Mouse (Mus musculus): ENCODE measurements at regions not wholly inside any gene's neighbourhood (a gene's known extent, or its start where the extent isn't known, plus 50 kb on each side); places are given as distances from the start of the nearest gene placed in this dataset.

DNA sequence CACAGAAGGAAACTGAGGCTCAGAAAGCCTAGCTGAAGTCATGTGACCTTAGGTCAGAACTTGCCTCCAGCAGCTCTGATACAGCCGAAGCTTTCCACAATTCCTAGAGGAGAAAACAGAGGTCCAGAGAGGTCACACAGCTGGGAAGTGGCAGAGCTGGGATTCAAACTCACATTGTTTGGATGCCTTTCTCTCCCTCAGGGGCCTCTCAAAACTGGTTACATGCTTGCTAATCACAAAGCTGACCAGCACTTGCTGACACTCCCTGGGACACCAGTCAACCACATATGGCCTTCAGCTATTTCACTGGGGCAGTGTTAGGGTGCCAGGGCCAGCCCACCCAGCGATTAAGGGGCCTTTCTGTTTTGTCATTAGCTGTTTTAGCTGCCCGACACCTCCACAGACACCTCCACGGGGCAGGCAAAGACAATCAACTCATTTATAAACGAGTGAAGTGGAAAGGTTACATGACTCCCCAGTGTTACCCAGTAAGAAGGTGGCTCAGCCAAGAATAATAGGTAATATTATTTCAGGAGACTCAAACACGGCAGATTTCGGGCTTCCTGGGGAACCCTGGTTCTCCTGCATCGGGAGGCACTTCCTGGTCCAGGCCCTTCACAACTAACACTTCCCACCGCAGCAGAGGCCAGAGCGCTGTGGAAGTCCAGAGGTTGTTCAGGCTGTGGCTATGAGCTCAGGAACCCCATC lies 71.4 kb downstream of the 2410131K14Rik start:
- no peak for ATAC-seq (replicated peaks; ENCODE audit: low FRiP score, low TSS enrichment, poor library complexity, severe bottlenecking)

GRCm38 (mm10) chr5:118318073-118318472 lies 73.0 kb downstream of the 2410131K14Rik start:
- no peak for ATAC-seq (replicated peaks; ENCODE audit: low FRiP score, low TSS enrichment, poor library complexity, severe bottlenecking)

- no peak for ATAC-seq (replicated peaks; ENCODE audit: low FRiP score, low TSS enrichment, poor library complexity, severe bottlenecking)
These were observed 73.9 kb downstream of the 2410131K14Rik start for GRCm38 (mm10) chr5:118318883-118319282.

DNA sequence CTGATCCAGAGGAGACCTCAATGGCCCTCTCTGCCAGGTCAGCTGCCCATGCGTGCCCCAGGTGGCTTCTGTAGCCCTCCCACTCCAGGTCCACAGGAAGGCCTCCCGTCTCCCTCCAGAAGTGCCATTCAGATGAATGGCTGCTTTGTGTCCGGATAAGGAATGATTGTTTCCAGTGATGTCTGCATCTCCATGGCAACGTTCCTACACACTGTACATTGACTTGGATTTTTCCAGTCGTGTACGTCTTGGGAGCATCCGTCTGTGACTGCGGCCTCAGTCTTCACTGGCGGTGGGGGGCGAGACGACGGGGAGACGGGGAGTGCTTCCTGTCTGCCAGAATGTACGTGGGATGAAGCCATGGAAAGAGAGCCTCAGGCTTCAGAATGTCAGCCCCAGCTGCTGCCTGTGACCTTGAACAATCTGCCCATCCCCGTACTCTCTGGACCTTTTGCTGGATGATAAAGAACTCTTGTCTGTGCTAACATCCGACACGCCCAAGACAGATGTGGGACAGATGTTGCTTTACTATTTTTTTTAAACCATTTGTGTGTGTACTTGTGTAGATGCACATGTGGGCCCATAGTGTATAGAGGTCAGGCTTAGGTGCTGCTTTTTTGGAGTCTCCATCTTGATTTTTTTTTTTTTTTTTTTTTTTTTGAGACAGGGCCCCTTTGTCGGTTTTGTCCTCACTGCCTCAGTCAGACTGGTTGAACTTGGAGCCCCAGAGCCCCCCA lies 76.9 kb downstream of the 2410131K14Rik start:
- ATAC-seq (replicated peaks; ENCODE audit: low FRiP score, low TSS enrichment, poor library complexity, severe bottlenecking) = no peak

- ATAC-seq (replicated peaks; ENCODE audit: low FRiP score, low TSS enrichment, poor library complexity, severe bottlenecking) = no peak
These were observed 78.1 kb downstream of the 2410131K14Rik start for GRCm38 (mm10) chr5:118323151-118323550.

DNA sequence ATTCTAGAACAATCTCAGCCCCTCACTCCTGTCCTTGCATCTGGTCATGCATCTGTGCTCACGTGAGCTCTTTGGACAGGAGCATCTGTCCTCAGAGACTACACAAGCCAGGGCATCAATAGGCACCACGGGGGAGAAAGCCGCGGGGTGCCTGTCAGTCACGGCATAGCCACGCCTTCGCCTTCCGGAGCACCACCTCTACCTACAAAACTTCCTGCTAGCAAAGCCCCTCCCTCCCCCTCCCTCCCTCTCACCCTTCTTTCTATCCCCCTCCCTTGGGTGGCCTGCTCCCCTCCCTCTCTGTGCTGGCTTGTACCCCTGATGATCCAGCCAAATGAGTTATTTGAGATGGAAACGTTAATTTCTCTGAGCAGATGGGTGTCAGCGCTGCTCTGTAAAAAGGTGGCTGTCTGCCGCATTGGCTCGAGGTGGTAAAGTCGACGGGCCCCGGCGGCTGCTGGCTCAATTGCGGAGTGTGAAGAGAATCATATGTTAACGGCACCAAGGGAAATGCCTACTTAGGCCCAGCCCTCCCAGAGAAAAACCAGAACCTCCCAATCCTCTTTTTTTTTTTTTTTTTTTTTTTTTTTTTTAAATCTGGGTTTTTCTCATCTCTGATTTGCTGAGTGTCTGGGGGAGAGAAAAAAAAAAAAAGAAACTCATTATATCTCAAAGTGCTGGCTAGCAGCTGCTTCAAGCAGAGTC lies 82.0 kb downstream of the 2410131K14Rik start:
- no peak for ATAC-seq (replicated peaks; ENCODE audit: low FRiP score, low TSS enrichment, poor library complexity, severe bottlenecking)

- no peak for ATAC-seq (replicated peaks; ENCODE audit: low FRiP score, low TSS enrichment, poor library complexity, severe bottlenecking)
These were observed 83.1 kb downstream of the 2410131K14Rik start for GRCm38 (mm10) chr5:118327961-118328712.

GRCm38 (mm10) chr5:118329143-118329542 lies 84.1 kb downstream of the 2410131K14Rik start:
- no peak for ATAC-seq (replicated peaks; ENCODE audit: low FRiP score, low TSS enrichment, poor library complexity, severe bottlenecking)

DNA sequence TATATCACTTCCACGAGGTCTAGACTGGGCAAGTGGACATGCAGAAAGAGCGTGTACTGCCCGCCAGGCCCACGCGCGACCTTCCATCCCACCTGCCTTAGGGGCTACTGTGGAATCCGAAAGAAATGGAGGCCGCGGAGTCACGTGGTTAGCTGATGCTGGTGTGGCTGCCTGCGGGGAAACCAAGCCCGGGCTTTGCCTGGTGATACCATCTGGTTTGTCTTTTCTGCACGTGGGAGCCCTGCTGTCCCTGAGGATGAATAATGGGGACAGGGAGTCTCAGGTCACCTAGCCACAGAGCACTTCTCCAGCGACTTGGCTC lies 86.2 kb downstream of the 2410131K14Rik start:
- no peak for ATAC-seq (replicated peaks; ENCODE audit: low FRiP score, low TSS enrichment, poor library complexity, severe bottlenecking)

DNA sequence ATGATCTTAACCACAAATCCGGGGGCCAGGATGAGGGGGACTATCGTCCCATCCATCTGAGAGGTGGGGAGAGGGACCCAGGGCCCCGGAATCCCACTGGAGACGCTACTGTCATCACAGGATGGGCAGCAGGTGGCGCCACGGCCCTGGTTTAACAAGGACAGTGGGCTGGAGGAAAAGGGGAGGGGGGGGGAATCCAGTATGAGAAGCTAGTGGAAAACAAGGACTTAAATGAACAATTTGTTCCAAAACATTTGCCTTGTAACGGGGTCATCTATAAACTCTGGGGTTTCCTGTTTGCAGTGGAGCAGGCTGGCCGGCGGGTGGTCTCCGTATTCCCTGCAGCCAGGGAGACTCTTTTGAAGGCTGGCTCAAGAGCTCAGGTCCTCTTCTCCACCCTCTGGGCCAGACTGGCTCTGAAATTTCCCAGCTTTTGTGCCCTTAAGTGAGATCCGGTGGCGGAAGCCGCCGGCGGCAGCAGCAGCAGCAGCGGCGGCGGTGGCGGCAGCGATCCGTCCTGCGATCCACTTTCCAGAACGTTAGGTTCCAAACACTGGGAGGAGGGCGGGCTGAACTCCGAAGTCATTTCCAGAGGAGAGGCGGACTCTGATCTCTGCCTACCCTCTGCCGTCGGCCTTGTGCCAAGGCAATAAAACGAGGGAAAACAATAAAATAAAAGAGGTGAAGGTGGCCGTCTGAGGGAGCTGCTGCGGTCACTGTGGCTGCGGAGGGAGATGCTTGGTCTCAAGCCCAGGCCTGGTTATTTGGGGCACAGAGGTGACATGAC lies 86.8 kb downstream of the 2410131K14Rik start:
- peak; percentile 47; the same call in 1 of the 2 replicates for ATAC-seq (replicated peaks; ENCODE audit: low FRiP score, low TSS enrichment, poor library complexity, severe bottlenecking)

DNA sequence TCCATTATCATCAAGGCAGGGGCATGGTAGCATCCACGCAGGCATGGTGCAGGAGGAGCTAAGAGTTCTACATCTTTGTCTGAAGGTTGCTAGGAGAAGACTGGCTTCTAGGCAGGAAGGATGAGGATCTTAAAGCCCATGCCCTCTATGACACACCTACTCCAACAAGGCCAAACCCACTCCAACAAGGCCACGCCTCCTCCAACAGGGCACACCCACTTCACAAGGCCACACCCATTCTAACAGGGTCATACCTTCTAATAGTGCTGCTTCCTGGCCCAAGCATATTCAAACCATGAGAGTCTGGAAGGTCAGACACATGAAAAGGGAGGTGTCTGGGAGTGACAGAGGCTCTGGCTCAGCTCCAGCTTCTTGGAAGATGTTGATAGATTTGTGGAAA lies 89.0 kb downstream of the 2410131K14Rik start:
- no peak for ATAC-seq (replicated peaks; ENCODE audit: low FRiP score, low TSS enrichment, poor library complexity, severe bottlenecking)

DNA sequence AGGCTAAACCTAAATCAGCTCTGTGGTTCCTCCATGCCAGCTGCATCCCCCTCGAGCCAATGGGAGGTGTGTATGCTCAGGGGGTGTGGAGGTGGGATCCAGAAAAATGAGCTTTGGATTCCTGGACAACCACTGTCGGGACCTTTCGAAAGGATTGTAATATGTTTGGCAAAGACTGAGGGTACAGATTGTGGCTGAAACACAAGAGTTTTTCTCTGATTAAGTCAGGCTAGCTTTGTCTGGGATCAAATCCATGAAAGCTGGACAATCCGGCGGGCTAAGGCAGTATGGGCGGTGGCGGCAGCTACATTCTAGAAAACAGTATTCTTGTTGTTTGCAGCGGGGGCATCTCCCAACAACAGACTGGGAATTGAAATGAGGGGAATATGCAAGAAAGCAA lies 93.2 kb downstream of the 2410131K14Rik start:
- no peak for ATAC-seq (replicated peaks; ENCODE audit: low FRiP score, low TSS enrichment, poor library complexity, severe bottlenecking)

- ATAC-seq (replicated peaks; ENCODE audit: low FRiP score, low TSS enrichment, poor library complexity, severe bottlenecking) = no peak
These were observed 94.9 kb downstream of the 2410131K14Rik start for GRCm38 (mm10) chr5:118339676-118340661.

DNA sequence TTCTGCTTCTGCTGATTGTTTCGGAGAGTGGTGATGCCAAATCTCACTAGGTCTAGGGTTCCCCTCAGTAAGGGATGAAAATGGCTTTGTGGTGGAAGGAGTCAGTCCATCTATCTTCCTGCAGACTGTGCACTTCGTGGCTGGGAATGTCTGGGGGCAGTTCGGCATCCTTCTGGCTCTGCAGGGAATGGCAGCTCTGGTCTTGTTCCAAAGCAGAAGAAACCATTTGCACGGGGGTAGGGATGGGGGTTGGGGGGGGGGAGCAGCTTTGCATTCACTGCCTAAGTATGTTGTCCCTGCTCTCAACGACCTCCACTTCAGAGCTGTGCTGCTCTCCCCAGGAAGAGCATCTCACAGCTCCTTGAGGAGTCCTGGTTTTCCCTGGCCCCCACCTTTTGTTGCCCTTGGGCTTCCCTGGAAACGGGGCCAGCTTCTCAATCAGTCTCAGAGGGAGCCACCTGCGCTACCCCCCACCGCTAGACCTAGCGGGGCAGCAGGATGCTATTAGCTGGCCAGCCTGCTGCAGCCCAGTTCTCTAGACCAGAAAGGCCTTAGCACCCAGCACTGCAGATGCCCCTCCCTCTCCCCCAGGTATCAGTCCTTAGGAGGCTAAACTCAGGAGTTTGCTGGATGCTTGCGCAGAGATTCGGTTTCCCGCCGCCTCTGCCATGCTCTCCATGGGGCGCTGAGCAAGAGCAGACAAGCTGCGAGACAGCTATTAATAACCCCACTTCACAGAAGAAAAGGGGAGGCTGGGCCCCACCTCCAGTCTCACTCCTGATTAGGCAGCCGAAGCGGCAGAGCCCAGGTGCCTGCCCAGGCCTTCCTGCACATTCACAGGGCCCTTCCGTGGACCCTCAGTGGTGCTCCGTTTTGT lies 98.7 kb downstream of the 2410131K14Rik start:
- ATAC-seq (replicated peaks; ENCODE audit: low FRiP score, low TSS enrichment, poor library complexity, severe bottlenecking) = no peak

DNA sequence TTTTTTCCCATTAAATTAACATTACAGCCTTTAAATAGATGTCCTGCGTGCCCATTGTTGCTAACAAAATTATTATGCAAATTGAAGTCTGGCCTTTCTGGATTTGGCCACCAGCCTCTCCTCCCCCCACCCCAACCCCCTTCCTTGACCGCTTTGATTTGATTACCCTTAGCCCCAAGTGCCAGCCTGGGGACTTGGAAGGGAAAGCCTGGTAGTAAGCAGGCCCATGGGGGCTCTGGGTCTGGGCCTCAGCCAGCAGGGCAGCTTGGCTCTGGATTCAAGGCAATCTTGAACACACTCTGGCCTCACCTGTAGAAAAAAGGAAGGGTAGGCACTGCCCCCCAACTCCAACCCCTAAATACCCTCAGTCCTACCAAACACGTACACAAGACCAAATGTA lies 100.2 kb downstream of the 2410131K14Rik start:
- no peak for ATAC-seq (replicated peaks; ENCODE audit: low FRiP score, low TSS enrichment, poor library complexity, severe bottlenecking)

GRCm38 (mm10) chr5:118349057-118349456 lies 104.0 kb downstream of the 2410131K14Rik start:
- ATAC-seq (replicated peaks; ENCODE audit: low FRiP score, low TSS enrichment, poor library complexity, severe bottlenecking) = no peak

DNA sequence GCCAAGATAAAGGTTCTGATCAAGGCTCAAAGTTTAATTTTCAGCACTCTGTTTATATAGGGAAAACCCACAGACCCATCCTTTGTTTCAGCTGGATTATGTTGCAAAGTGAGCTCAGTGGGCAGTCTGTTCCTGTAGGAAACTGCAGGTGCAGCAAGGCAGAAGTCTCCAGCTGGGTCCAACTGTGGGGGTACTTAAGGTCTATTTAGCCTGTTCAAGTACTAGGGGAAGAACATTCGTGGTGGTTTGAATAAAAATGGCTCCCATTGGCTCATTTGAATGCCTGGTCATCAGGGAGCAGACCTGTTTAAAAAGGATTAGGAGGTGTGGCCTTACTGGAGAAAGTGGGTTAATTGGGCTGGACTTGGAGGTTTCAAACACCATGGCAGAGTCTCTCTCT lies 106.3 kb downstream of the 2410131K14Rik start:
- no peak for ATAC-seq (replicated peaks; ENCODE audit: low FRiP score, low TSS enrichment, poor library complexity, severe bottlenecking)

All from megakaryocyte-erythroid progenitor cell, adult 5-6 weeks (primary cell).